In the genomic region with DNA sequence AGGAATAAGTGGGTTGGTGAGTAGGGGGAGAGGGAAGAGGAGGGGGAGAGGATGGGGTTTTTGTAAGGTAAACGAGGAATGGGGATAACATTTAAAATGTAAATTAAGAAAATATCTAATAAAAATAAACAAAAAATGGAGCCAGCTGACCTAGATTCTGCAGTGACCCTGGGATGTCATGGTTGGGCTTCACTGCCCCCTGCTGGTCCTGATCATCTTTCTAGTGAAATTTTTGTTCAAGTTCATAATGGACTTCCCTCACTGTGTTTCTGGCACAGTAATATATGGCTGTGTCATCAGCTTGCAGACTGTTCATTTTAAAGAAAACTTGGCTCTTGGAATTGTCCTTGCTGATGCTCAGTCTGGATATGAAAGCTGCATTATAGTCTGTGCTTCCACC, we compare ENCODE assay signal across 19 mouse cellular contexts. TPM values are rescaled to one million over a fixed set of nuclear protein-coding genes. Genes with fewer than 3 reads are reported as not detected.
DNase-seq lines count a peak whose midpoint lies in the region; ATAC-seq and TF ChIP-seq lines count a peak whose summit lies in the region.
"Had no signal": no experiment of that assay in that cellular context is flagged by ENCODE, and none has a peak within 500 bp of the region (broad histone marks: within the 10 kb centered on the region; RNA-seq: fewer than 3 reads in every experiment).

No protein-coding gene starts in this region.

- no peaks in the 10 kb centered on the region for H3K36me3 ChIP-seq in CH12.LX (replicated peaks in 1 of 2; ENCODE audit: control insufficient read depth in 1 of 2, insufficient read depth in 1 of 2, low read length in 1 of 2)
- no peaks in the 10 kb centered on the region for H3K36me3 ChIP-seq in stomach, postnatal 0 days (ENCODE audit: control insufficient read depth, insufficient read depth, low read length)
- no peaks in the 10 kb centered on the region for H3K36me3 ChIP-seq in liver, embryonic 12.5 days
- H3K36me3 ChIP-seq: embryonic facial prominence, embryonic 12.5 days; heart, embryonic 12.5 days; midbrain, embryonic 13.5 days had no signal

- peak; percentile 2 for DNase-seq in lung, postnatal 36 days
- no peak for DNase-seq in lung, postnatal 25 days (ENCODE audit: low spot score)
- peak; percentile 20 for DNase-seq in CH12.LX (ENCODE audit: extremely low read depth)
- peak; percentile 3 for DNase-seq in adrenal gland, adult 8-10 months
- DNase-seq in stomach, postnatal 0 days (ENCODE audit: low spot score), result no peak
- DNase-seq in cerebellum, adult 11 months, result no peak
- DNase-seq: cerebellum, postnatal 36 days; kidney, postnatal 25 days; lung, postnatal 10 days had no signal

- H3K4me1 ChIP-seq in CH12.LX (ENCODE audit: control insufficient read depth in 1 of 2, insufficient read depth in 2 of 2), result no peaks in the 10 kb centered on the region
- H3K4me1 ChIP-seq in stomach, postnatal 0 days (replicated peaks; ENCODE audit: control insufficient read depth, insufficient read depth), result no peaks in the 10 kb centered on the region
- H3K4me1 ChIP-seq in liver, embryonic 12.5 days, result no peaks in the 10 kb centered on the region
- H3K4me1 ChIP-seq: embryonic facial prominence, embryonic 12.5 days; heart, embryonic 12.5 days; midbrain, embryonic 13.5 days had no signal

- H3K79me2 ChIP-seq in CH12.LX (replicated peaks; ENCODE audit: control insufficient read depth, extremely low read depth, insufficient read depth, poor library complexity, severe bottlenecking), result no peaks in the 10 kb centered on the region

- TF ChIP-seq EP300 in CH12.LX (IDR thresholded peaks at IDR 0.05; ENCODE audit: low read length), result no peak
- no peak for TF ChIP-seq EP300 in stomach, postnatal 0 days (optimal IDR thresholded peaks at IDR 0.05)

- TF ChIP-seq CTCF in CH12.LX (conservative IDR thresholded peaks at IDR 0.05 in 1 of 2, IDR thresholded peaks at IDR 0.05 in 1 of 2; ENCODE audit: low read depth in 2 of 2, low read length in 2 of 2), result peak in 1 of 2 experiments; percentile 62; a peak in 2 of 4 replicates
- peak; percentile 31; the same call in 1 of the 2 replicates for TF ChIP-seq CTCF in stomach, postnatal 0 days (IDR thresholded peaks at IDR 0.05; ENCODE audit: low read depth)

- no peak overlapping the region for H3K4me3 ChIP-seq in CH12.LX (replicated peaks in 1 of 3; ENCODE audit: low read depth in 2 of 3, low read length in 2 of 3, poor library complexity in 1 of 3)
- no peak overlapping the region for H3K4me3 ChIP-seq in stomach, postnatal 0 days (ENCODE audit: low read depth, low read length)
- no peak overlapping the region for H3K4me3 ChIP-seq in liver, embryonic 12.5 days
- H3K4me3 ChIP-seq: embryonic facial prominence, embryonic 12.5 days; heart, embryonic 12.5 days; midbrain, embryonic 13.5 days had no signal

- dilution Hi-C loops in CH12.LX (cut with MboI; ENCODE audit: extremely low pct_ligation_motif_present, extremely low pct_unique_long_range_greater_than_20kb, low sequenced_read_pairs), result no loop called here

- peak; percentile 38 for TF ChIP-seq RAD21 in CH12.LX (IDR thresholded peaks at IDR 0.05; ENCODE audit: low read depth, low read length)

- in situ Hi-C loops in CH12.LX (cut with MboI; ENCODE audit: low pct_ligation_motif_present, low pct_unique_long_range_greater_than_20kb, low sequenced_read_pairs), result loop anchor here (10.0 to 25.0 kb wide), 2 partner anchors 101 to 363 kb away; a partner anchor contains a TSS

- H3K27ac ChIP-seq in CH12.LX (ENCODE audit: insufficient read depth, low read depth), result no peak overlapping the region
- H3K27ac ChIP-seq in stomach, postnatal 0 days (replicated peaks), result no peak overlapping the region
- no peak overlapping the region for H3K27ac ChIP-seq in liver, embryonic 12.5 days
- H3K27ac ChIP-seq: embryonic facial prominence, embryonic 12.5 days; midbrain, embryonic 13.5 days had no signal

- TF ChIP-seq POLR2A in CH12.LX (IDR thresholded peaks at IDR 0.05; ENCODE audit: low read depth, low read length), result no peak

- H3K4me2 ChIP-seq in CH12.LX (ENCODE audit: insufficient read depth, low read depth, poor library complexity, severe bottlenecking), result no peak overlapping the region
- no peak overlapping the region for H3K4me2 ChIP-seq in stomach, postnatal 0 days (replicated peaks; ENCODE audit: low read depth)
- H3K4me2 ChIP-seq in liver, embryonic 12.5 days, result no peak overlapping the region
- H3K4me2 ChIP-seq: embryonic facial prominence, embryonic 12.5 days; heart, embryonic 12.5 days; liver, embryonic 11.5 days; midbrain, embryonic 13.5 days had no signal

- H3K27me3 ChIP-seq in CH12.LX (replicated peaks), result no peaks in the 10 kb centered on the region
- no peaks in the 10 kb centered on the region for H3K27me3 ChIP-seq in stomach, postnatal 0 days (ENCODE audit: control insufficient read depth, insufficient read depth, low read length)
- no peaks in the 10 kb centered on the region for H3K27me3 ChIP-seq in liver, embryonic 12.5 days (replicated peaks)
- H3K27me3 ChIP-seq: embryonic facial prominence, embryonic 12.5 days; heart, embryonic 12.5 days; midbrain, embryonic 13.5 days had no signal

- WGBS in stomach, postnatal 0 days, result 78% methylated on average over 1 of the region's 1 CpGs
- WGBS in liver, embryonic 12.5 days (ENCODE audit: insufficient replicate concordance), result 36% methylated on average over 1 of the region's 1 CpGs

- H3K9ac ChIP-seq in CH12.LX (ENCODE audit: insufficient read depth, low read depth), result no peak overlapping the region
- H3K9ac ChIP-seq in stomach, postnatal 0 days (ENCODE audit: low read length), result no peak overlapping the region
- H3K9ac ChIP-seq in liver, embryonic 12.5 days, result no peak overlapping the region
- H3K9ac ChIP-seq: embryonic facial prominence, embryonic 12.5 days; heart, embryonic 12.5 days; midbrain, embryonic 13.5 days had no signal

- ATAC-seq in stomach, postnatal 0 days (ENCODE audit: low FRiP score, low TSS enrichment), result no peak
- no peak for ATAC-seq in liver, embryonic 12.5 days
- ATAC-seq: inflammation-experienced regulatory T-cells, adult 6 months; midbrain, embryonic 13.5 days had no signal

- no peaks in the 10 kb centered on the region for H3K9me3 ChIP-seq in CH12.LX (replicated peaks; ENCODE audit: low read length)
- no peaks in the 10 kb centered on the region for H3K9me3 ChIP-seq in stomach, postnatal 0 days (ENCODE audit: control insufficient read depth, low read length)
- 0 out of 2 replicates have a peak, but pooled peaks cover under 1% of the 10 kb centered on the region for H3K9me3 ChIP-seq in liver, embryonic 12.5 days (replicated peaks)
- H3K9me3 ChIP-seq: heart, embryonic 12.5 days had no signal

TF ChIP-seq in CH12.LX, 34 proteins besides CTCF, POLR2A, EP300 and RAD21:
- no peak for TF ChIP-seq HCFC1 (IDR thresholded peaks at IDR 0.05; ENCODE audit: low read depth, low read length)
- peak; percentile 52 for TF ChIP-seq SMC3 (IDR thresholded peaks at IDR 0.05; ENCODE audit: low read depth, low read length)

RNA-seq across cellular contexts. Expression of a gene that starts 44.3 kb away (rescaled TPM):
- total RNA-seq in CH12.LX (2012; rRNA removed) (not detected in 2 replicates), CH12.LX (2014; rRNA removed) (not detected in 2 replicates)
- not detected in 2 replicates for polyA plus RNA-seq in CH12.LX (2012; ENCODE audit: insufficient read length, low read depth)
- not detected for total RNA-seq in adrenal gland, adult 8-10 months (2022)
- polyA plus RNA-seq in stomach, postnatal 0 days (2015; fragmentation: Nextera tagmentation; extraction: Ambion mirVana), result not detected in 2 replicates
- polyA plus RNA-seq in liver, embryonic 12.5 days (2016; fragmentation: Nextera tagmentation; extraction: Ambion mirVana), result not detected in 2 replicates
- total RNA-seq: hematopoietic stem cell, adult 5-6 weeks; layer of hippocampus, postnatal 25 days; left cerebral cortex, postnatal 36 days had no signal
- polyA plus RNA-seq: embryonic facial prominence, embryonic 12.5 days; heart, embryonic 12.5 days; inflammation-experienced regulatory T-cells, adult 6 months; liver, embryonic 11.5 days; midbrain, embryonic 13.5 days; neural tube, embryonic 11.5 days had no signal

Comparison
In these comparisons a context has a peak if more than half of its experiments do, and no peak if none do; other contexts are left out.
1. DNase-seq: peak in lung, postnatal 36 days (single experiment), CH12.LX (single experiment) and adrenal gland, adult 8-10 months (single experiment); none in lung, postnatal 25 days (single experiment), stomach, postnatal 0 days (single experiment) and cerebellum, adult 11 months (single experiment).